Mouse (Mus musculus) thymus, postnatal 4 days (tissue): ENCODE data around the gene Grn.

Source experiments
- DNase-seq: peaks from one replicate; pipeline ENCODE4 v3.0.0; 2021

The Grn gene

GRCm38 (mm10) chr11:102425555-102426316 is 4.4 kb upstream of the Grn start:
- DNase-seq: no peak

- DNase-seq: no peak
These were observed 1.1 kb upstream of the Grn start for GRCm38 (mm10) chr11:102428981-102429540.

GRCm38 (mm10) chr11:102429551-102429950 is 564 bp upstream of the Grn start:
- no peak for DNase-seq

- DNase-seq: peak; percentile 88
These were observed 1.0 kb downstream of the Grn start for GRCm38 (mm10) chr11:102431018-102431645.

- DNase-seq: no peak
These were observed 1.6 kb downstream of the Grn start for GRCm38 (mm10) chr11:102431728-102432114.

GRCm38 (mm10) chr11:102432115-102432843 is 2.2 kb downstream of the Grn start:
- peak; percentile 24 for DNase-seq

- no peak for DNase-seq
These were observed 2.8 kb downstream of the Grn start for GRCm38 (mm10) chr11:102432896-102433295.

GRCm38 (mm10) chr11:102433866-102434265 is 3.8 kb downstream of the Grn start:
- no peak for DNase-seq

- peak; percentile 89 for DNase-seq
These were observed 4.3 kb downstream of the Grn start for GRCm38 (mm10) chr11:102434406-102434805.

GRCm38 (mm10) chr11:102434816-102435705 is 4.9 kb downstream of the Grn start:
- no peak for DNase-seq

GRCm38 (mm10) chr11:102435754-102436470 is 5.8 kb downstream of the Grn start:
- DNase-seq: no peak

- no peak for DNase-seq
These were observed 6.3 kb downstream of the Grn start for GRCm38 (mm10) chr11:102436471-102436790.

GRCm38 (mm10) chr11:102437120-102438061 is 7.3 kb downstream of the Grn start:
- peak; percentile 40 for DNase-seq

GRCm38 (mm10) chr11:102438212-102439092 is 8.3 kb downstream of the Grn start:
- peak; percentile 86 for DNase-seq

GRCm38 (mm10) chr11:102439093-102440082 is 9.3 kb downstream of the Grn start:
- no peak for DNase-seq

- DNase-seq: no peak
These were observed 10.1 kb downstream of the Grn start for GRCm38 (mm10) chr11:102440255-102440654.

GRCm38 (mm10) chr11:102441434-102441833 is 11.3 kb downstream of the Grn start:
- DNase-seq: no peak

- DNase-seq: no peak
These were observed 12.0 kb downstream of the Grn start for GRCm38 (mm10) chr11:102442089-102442488.
